In the genomic region with DNA sequence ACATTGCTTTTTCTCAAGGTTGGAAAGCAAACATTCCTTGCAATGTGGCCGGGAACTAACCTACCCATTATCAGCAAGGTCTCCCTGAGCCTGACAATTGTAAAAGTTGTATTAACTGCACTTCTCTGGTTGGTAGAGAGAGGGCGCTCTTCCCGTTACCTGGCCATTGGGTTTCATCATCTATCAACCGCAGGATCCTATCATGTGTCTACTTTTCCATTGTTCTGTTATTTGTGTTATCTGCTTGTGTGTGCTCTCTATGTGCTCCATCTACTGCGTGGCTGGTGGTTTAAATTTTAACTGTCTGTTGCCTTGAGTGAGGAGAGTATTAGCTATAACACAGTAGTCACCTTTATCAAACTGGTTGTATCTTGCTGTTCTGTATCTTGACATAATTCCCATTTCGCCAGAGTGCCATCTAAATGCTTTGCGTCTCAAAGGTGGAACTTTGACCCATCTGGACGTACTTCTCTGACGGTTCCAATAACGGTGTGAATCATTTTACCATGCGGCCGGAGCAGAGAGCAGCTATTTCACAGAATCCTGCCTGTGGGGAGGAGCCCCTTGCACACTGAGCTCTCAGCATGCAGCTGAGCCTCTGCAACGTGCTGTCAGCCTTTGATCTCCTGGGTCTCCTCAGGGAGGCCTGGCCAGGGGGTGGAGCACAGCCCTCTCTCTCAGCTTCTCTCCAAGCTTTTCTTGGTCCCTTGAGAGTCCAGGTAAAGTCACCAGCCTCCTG, we compare ENCODE assay signal across 10 mouse cellular contexts.
DNase-seq lines count a peak whose midpoint lies in the region; ATAC-seq lines count a peak whose summit lies in the region.
"Had no signal": no experiment of that assay in that cellular context is flagged by ENCODE, and none has a peak within 500 bp of the region (broad histone marks: within the 10 kb centered on the region; RNA-seq: fewer than 3 reads in every experiment).

No protein-coding gene starts in this region.

- H3K9ac ChIP-seq in heart, embryonic 14.5 days (ENCODE audit: low read length), result no peak overlapping the region
- H3K9ac ChIP-seq: liver, embryonic 13.5 days had no signal

- WGBS in heart, embryonic 14.5 days, result 8% methylated on average over 13 of the region's 13 CpGs

- H3K27me3 ChIP-seq in heart, embryonic 14.5 days (ENCODE audit: control insufficient read depth, insufficient read depth, low read length), result peaks cover 8% of the 10 kb centered on the region; the same call in 1 of the 2 replicates
- H3K27me3 ChIP-seq: liver, embryonic 13.5 days had no signal

- H3K9me3 ChIP-seq in heart, embryonic 14.5 days (ENCODE audit: control insufficient read depth, low read length), result no peaks in the 10 kb centered on the region
- H3K9me3 ChIP-seq: liver, embryonic 13.5 days had no signal

- peak overlapping the region; percentile 19; the same call in 1 of the 2 replicates for H3K4me2 ChIP-seq in heart, embryonic 14.5 days (ENCODE audit: low read length)
- H3K4me2 ChIP-seq: liver, embryonic 13.5 days had no signal

- peaks cover 0 to 8% of the 10 kb centered on the region in 2 experiments; a peak in 2 of 4 replicates for H3K4me1 ChIP-seq in heart, embryonic 14.5 days (ENCODE audit: control insufficient read depth in 2 of 2, insufficient read depth in 2 of 2, low read length in 2 of 2)
- H3K4me1 ChIP-seq: liver, embryonic 13.5 days had no signal

- no peak for ATAC-seq in heart, embryonic 14.5 days (ENCODE audit: insufficient number of reproducible peaks, insufficient read depth, low FRiP score, low read depth)

- no peaks in the 10 kb centered on the region for H3K36me3 ChIP-seq in heart, embryonic 14.5 days (ENCODE audit: control insufficient read depth, insufficient read depth, low read length)
- H3K36me3 ChIP-seq: liver, embryonic 13.5 days had no signal

- intact Hi-C loops in heart, postnatal 25 days (cut with DNase I), result loop anchor here (1.0 to 5.0 kb wide), 3 partner anchors 41 to 131 kb away; no protein-coding TSS in a partner anchor
- intact Hi-C loops in heart, postnatal 10 days (cut with DNase I), result loop anchor here (2.0 kb wide), 1 partner anchor 63 kb away; no protein-coding TSS in a partner anchor

- DNase-seq in heart, postnatal 25 days (ENCODE audit: low spot score), result no peak
- peak; percentile 20 for DNase-seq in thymus, postnatal 14 days
- no peak for DNase-seq in thymus, adult 18-20 months
- peak; percentile 10 to 25 for DNase-seq in heart, postnatal 10 days
- no peak for DNase-seq in frontal cortex, postnatal 25 days (ENCODE audit: low spot score in 2 of 2)
- no peak for DNase-seq in layer of hippocampus, postnatal 25 days (ENCODE audit: extremely low spot score in 1 of 2, low spot score in 1 of 2)
- no peak for DNase-seq in spleen, postnatal 4 days (ENCODE audit: low spot score in 2 of 2)
- DNase-seq: liver, embryonic 13.5 days; right cerebral cortex, adult 18-20 months had no signal

- no peak overlapping the region for H3K4me3 ChIP-seq in heart, embryonic 14.5 days (ENCODE audit: control insufficient read depth in 1 of 2, insufficient read depth in 1 of 2, low read depth in 1 of 2, low read length in 2 of 2)
- H3K4me3 ChIP-seq: liver, embryonic 13.5 days had no signal

- H3K27ac ChIP-seq in heart, embryonic 14.5 days (replicated peaks in 1 of 2; ENCODE audit: control insufficient read depth in 1 of 2, insufficient read depth in 1 of 2, low read depth in 2 of 2, low read length in 2 of 2), result no peak overlapping the region
- H3K27ac ChIP-seq: liver, embryonic 13.5 days had no signal

Comparison
In these comparisons a context has a peak if more than half of its experiments do, and no peak if none do; other contexts are left out.
1. DNase-seq: peak in thymus, postnatal 14 days (single experiment) and heart, postnatal 10 days (2 of 2); none in heart, postnatal 25 days (single experiment), thymus, adult 18-20 months (0 of 2), frontal cortex, postnatal 25 days (0 of 2), layer of hippocampus, postnatal 25 days (0 of 2) and spleen, postnatal 4 days (0 of 2).